Mouse (Mus musculus) MEL (cell line): ENCODE data around the gene Acss1. TPM values are rescaled to one million over a fixed set of nuclear protein-coding genes. Genes with fewer than 3 reads are reported as not detected.

Experiments
- DNase-seq: peaks from one replicate; pipeline ENCODE4 v3.0.0; 2011; ENCODE audit warnings: low read depth, low spot score
- H3K27ac ChIP-seq: 2 replicates; pipeline ENCODE4 v1.5.1; 2012; ENCODE audit warnings: low read depth, mild to moderate bottlenecking, control low read depth, low read length, moderate library complexity; ENCODE audit not compliant: control insufficient read depth
- H3K27me3 ChIP-seq, 2 experiments: fragments of 150-350 bp in 1 of 2; sonication (generic) in 1 of 2; 2 replicates each; pipeline ENCODE4 v1.6.1; 2012; ENCODE audit warnings: low read length in 2 of 2, mild to moderate bottlenecking in 2 of 2, improper control_type of control experiment in 1 of 2, moderate library complexity in 1 of 2; ENCODE audit not compliant: insufficient read depth in 2 of 2, control insufficient read depth in 1 of 2
- H3K36me3 ChIP-seq, 2 experiments: 2 replicates each; pipeline ENCODE4 v1.6.1; 2012 to 2014; ENCODE audit warnings: low read length in 2 of 2, improper control_type of control experiment in 1 of 2, inconsistent platforms in 1 of 2, mild to moderate bottlenecking in 1 of 2; ENCODE audit not compliant: insufficient read depth in 2 of 2, control insufficient read depth in 1 of 2
- H3K4me1 ChIP-seq, 2 experiments: fragments of 150-350 bp in 1 of 2; sonication (generic) in 1 of 2; 2 replicates each; pipeline ENCODE4 v1.6.1; 2012; ENCODE audit warnings: low read length in 2 of 2, improper control_type of control experiment in 1 of 2, mild to moderate bottlenecking in 1 of 2; ENCODE audit not compliant: insufficient read depth in 2 of 2, control insufficient read depth in 1 of 2
- H3K4me3 ChIP-seq, 2 experiments: fragments of 150-350 bp in 1 of 2; sonication (generic) in 1 of 2; 2 replicates each; pipeline ENCODE4 v1.5.1; 2012; ENCODE audit warnings: low read depth in 2 of 2, low read length in 2 of 2, mild to moderate bottlenecking in 2 of 2, moderate library complexity in 2 of 2, control low read depth in 1 of 2, improper control_type of control experiment in 1 of 2; ENCODE audit not compliant: control insufficient read depth in 1 of 2, insufficient read depth in 1 of 2
- H3K79me2 ChIP-seq: 2 replicates; pipeline ENCODE4 v1.6.1; 2012; ENCODE audit warnings: mild to moderate bottlenecking, low read length, moderate library complexity; ENCODE audit not compliant: control insufficient read depth, poor library complexity, insufficient read depth
- H3K9ac ChIP-seq: 2 replicates; pipeline ENCODE4 v1.6.1; 2012; ENCODE audit warnings: low read depth, mild to moderate bottlenecking, control low read depth, low read length, moderate library complexity; ENCODE audit not compliant: control insufficient read depth, poor library complexity, severe bottlenecking
- H3K9me3 ChIP-seq: fragments of 150-350 bp; sonication (generic); replicated peaks from 2 replicates; pipeline ENCODE4 v1.6.1; 2012; ENCODE audit warnings: mild to moderate bottlenecking, low read length, improper control_type of control experiment, moderate library complexity; ENCODE audit not compliant: insufficient read depth
- CHD1 ChIP-seq: IDR thresholded peaks from 2 replicates; pipeline ENCODE4 v1.6.1; 2012; ENCODE audit warnings: low read depth, mild to moderate bottlenecking, inconsistent platforms, low read length, improper control_type of control experiment
- CHD2 ChIP-seq: IDR thresholded peaks from 2 replicates; pipeline ENCODE4 v1.6.1; 2011; ENCODE audit warnings: low read length, improper control_type of control experiment
- CTCF ChIP-seq, 3 experiments: IDR thresholded peaks in 2 of 3; conservative IDR thresholded peaks in 1 of 3; 2 replicates each; pipeline ENCODE4 v1.5.1; 2011 to 2012; ENCODE audit warnings: low read length in 3 of 3, low read depth in 2 of 3, mild to moderate bottlenecking in 2 of 3, improper control_type of control experiment in 1 of 3, inconsistent platforms in 1 of 3, mixed read lengths in 1 of 3, moderate library complexity in 1 of 3; ENCODE audit not compliant: control insufficient read depth in 1 of 3, insufficient read depth in 1 of 3, poor library complexity in 1 of 3, severe bottlenecking in 1 of 3
- E2F4 ChIP-seq: IDR thresholded peaks from 2 replicates; pipeline ENCODE4 v1.6.1; 2011; ENCODE audit warnings: low read depth, low read length, improper control_type of control experiment, borderline replicate concordance
- ELF1 ChIP-seq: IDR thresholded peaks from 2 replicates; pipeline ENCODE4 v1.6.1; 2014; ENCODE audit warnings: low read depth, mild to moderate bottlenecking, inconsistent platforms, low read length, improper control_type of control experiment, moderate library complexity
- EP300 ChIP-seq, 2 experiments: IDR thresholded peaks; 2 replicates each; pipeline ENCODE4 v1.6.1; 2011; ENCODE audit warnings: improper control_type of control experiment in 2 of 2, low read length in 2 of 2, low read depth in 1 of 2, mild to moderate bottlenecking in 1 of 2
- ETS1 ChIP-seq: IDR thresholded peaks from 2 replicates; pipeline ENCODE4 v1.6.1; 2012; ENCODE audit warnings: low read depth, mild to moderate bottlenecking, inconsistent platforms, low read length, improper control_type of control experiment, moderate library complexity
- GABPA ChIP-seq: IDR thresholded peaks from 2 replicates; pipeline ENCODE4 v1.6.1; 2012; ENCODE audit warnings: low read depth, mild to moderate bottlenecking, inconsistent platforms, low read length, improper control_type of control experiment, moderate library complexity
- GATA1 ChIP-seq: IDR thresholded peaks from 2 replicates; pipeline ENCODE4 v1.6.1; 2011; ENCODE audit warnings: low read depth, low read length, improper control_type of control experiment
- HCFC1 ChIP-seq: IDR thresholded peaks from 2 replicates; pipeline ENCODE4 v1.6.1; 2012; ENCODE audit warnings: low read depth, mild to moderate bottlenecking, inconsistent platforms, low read length, improper control_type of control experiment, moderate library complexity
- JUND ChIP-seq: IDR thresholded peaks from 2 replicates; pipeline ENCODE4 v1.6.1; 2011; ENCODE audit warnings: low read depth, mild to moderate bottlenecking, improper control_type of control experiment, low read length
- KAT2A ChIP-seq: conservative IDR thresholded peaks from 2 replicates; pipeline ENCODE4 v1.6.1; 2012; ENCODE audit warnings: low read depth, low read length, improper control_type of control experiment, inconsistent platforms
- MAFK ChIP-seq: IDR thresholded peaks from 2 replicates; pipeline ENCODE4 v1.6.1; 2011; ENCODE audit warnings: low read depth, mild to moderate bottlenecking, low read length, improper control_type of control experiment, borderline replicate concordance
- MAX ChIP-seq: IDR thresholded peaks from 2 replicates; pipeline ENCODE4 v1.6.1; 2011; ENCODE audit warnings: low read length, improper control_type of control experiment
- MAZ ChIP-seq: IDR thresholded peaks from 2 replicates; pipeline ENCODE4 v1.6.1; 2012; ENCODE audit warnings: low read depth, mild to moderate bottlenecking, inconsistent platforms, low read length, improper control_type of control experiment
- MXI1 ChIP-seq: IDR thresholded peaks from 2 replicates; pipeline ENCODE4 v1.6.1; 2011; ENCODE audit warnings: mild to moderate bottlenecking, low read depth, low read length, improper control_type of control experiment
- MYC ChIP-seq: IDR thresholded peaks from 2 replicates; pipeline ENCODE4 v1.6.1; 2011; ENCODE audit warnings: low read depth, mild to moderate bottlenecking, low read length, improper control_type of control experiment, moderate library complexity
- NELFE ChIP-seq: IDR thresholded peaks from 2 replicates; pipeline ENCODE4 v1.6.1; 2011; ENCODE audit warnings: low read depth, low read length, improper control_type of control experiment
- NRF1 ChIP-seq: IDR thresholded peaks from 2 replicates; pipeline ENCODE4 v1.6.1; 2014; ENCODE audit warnings: low read depth, mild to moderate bottlenecking, inconsistent platforms, low read length, improper control_type of control experiment, moderate library complexity; ENCODE audit not compliant: poor library complexity, insufficient read depth, severe bottlenecking
- POLR2A ChIP-seq, 2 experiments: IDR thresholded peaks; 2 replicates each; pipeline ENCODE4 v1.6.1; 2011 to 2012; ENCODE audit warnings: low read length in 2 of 2, mild to moderate bottlenecking in 2 of 2, control low read depth in 1 of 2, improper control_type of control experiment in 1 of 2, low read depth in 1 of 2, moderate library complexity in 1 of 2; ENCODE audit not compliant: control insufficient read depth in 1 of 2, insufficient read depth in 1 of 2, poor library complexity in 1 of 2
- POLR2AphosphoS2 ChIP-seq: IDR thresholded peaks from 2 replicates; pipeline ENCODE4 v1.6.1; 2011; ENCODE audit warnings: low read length, improper control_type of control experiment
- POLR2AphosphoS5 ChIP-seq: IDR thresholded peaks from 2 replicates; pipeline ENCODE4 v1.6.1; 2012; ENCODE audit warnings: low read depth, borderline replicate concordance, mild to moderate bottlenecking, inconsistent platforms, low read length, moderate library complexity, mixed read lengths
- RAD21 ChIP-seq: IDR thresholded peaks from 2 replicates; pipeline ENCODE4 v1.6.1; 2011; ENCODE audit warnings: mild to moderate bottlenecking, low read depth, low read length, improper control_type of control experiment
- SIN3A ChIP-seq: IDR thresholded peaks from 2 replicates; pipeline ENCODE4 v1.6.1; 2012; ENCODE audit warnings: low read length, improper control_type of control experiment, inconsistent platforms
- UBTF ChIP-seq: IDR thresholded peaks from 2 replicates; pipeline ENCODE4 v1.6.1; 2012; ENCODE audit warnings: low read depth, mild to moderate bottlenecking, inconsistent platforms, low read length, improper control_type of control experiment, moderate library complexity, borderline replicate concordance; ENCODE audit not compliant: insufficient read depth
- USF1 ChIP-seq: IDR thresholded peaks from 2 replicates; pipeline ENCODE4 v1.6.1; 2014; ENCODE audit warnings: low read depth, mild to moderate bottlenecking, inconsistent platforms, low read length, improper control_type of control experiment, moderate library complexity
- ZC3H11A ChIP-seq: IDR thresholded peaks from 2 replicates; pipeline ENCODE4 v1.6.1; 2012; ENCODE audit warnings: low read depth, mild to moderate bottlenecking, inconsistent platforms, low read length, improper control_type of control experiment
- ZNF384 ChIP-seq: IDR thresholded peaks from 2 replicates; pipeline ENCODE4 v1.6.1; 2012; ENCODE audit warnings: low read depth, mild to moderate bottlenecking, inconsistent platforms, low read length, improper control_type of control experiment
- polyA plus RNA-seq, 2 experiments: library from polyadenylated mRNA; stranded (reverse) in 1 of 2; unstranded in 1 of 2; fragments of >175 nt in 1 of 2; fragments of >200 nt in 1 of 2; gene quantifications; 2 replicates each; pipeline versions ENCODE4 v1.2.1 to v1.2.4; 2012; ENCODE audit warnings: low replicate concordance in 2 of 2, low read depth in 1 of 2; ENCODE audit not compliant: insufficient read length in 2 of 2, insufficient read depth in 1 of 2, missing spikeins in 1 of 2
- total RNA-seq: library from RNA; depleted of rRNA; stranded (reverse); fragments of 300-350 nt; gene quantifications from 2 replicates; pipeline ENCODE4 v1.2.3, GENCODE M21; 2012

The Acss1 gene
- total and polyA plus RNA-seq, 3 experiments: 10.2 to 22.6 TPM; not detected in 1

DNA sequence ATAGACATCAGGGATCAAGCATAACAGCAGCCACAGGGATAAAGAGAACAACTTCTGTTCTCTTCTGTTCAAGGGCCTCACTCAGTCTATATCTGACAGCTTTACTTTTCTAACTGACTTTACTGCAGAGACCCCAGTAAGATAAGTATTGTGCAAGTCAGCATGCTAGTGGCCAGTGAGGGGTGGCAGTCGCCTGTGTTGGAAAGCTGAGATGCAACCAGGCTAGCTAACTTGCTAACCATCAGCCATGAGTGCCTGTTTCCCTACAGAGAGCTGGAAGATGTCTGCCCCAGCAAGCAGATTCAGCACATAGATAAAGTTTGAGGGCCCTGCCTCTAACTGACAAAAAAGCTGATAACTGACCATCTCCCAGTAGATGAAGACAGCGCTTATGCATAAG is 97.5 kb downstream of the Acss1 start:
- Histone ChIP-seq H3K9ac (peak overlapping the region; percentile 73), H3K9me3 (no peaks in the 10 kb centered on the region)
- no peak for TF ChIP-seq JUND
- TF ChIP-seq HCFC1: no peak
- TF ChIP-seq MAX: no peak
- no peak for TF ChIP-seq ZNF384
- no peak for TF ChIP-seq MAZ
- TF ChIP-seq UBTF: no peak
- TF ChIP-seq ZC3H11A: no peak
- TF ChIP-seq NRF1: no peak
- TF ChIP-seq KAT2A: no peak
- TF ChIP-seq GATA1: peak; percentile 84
- TF ChIP-seq POLR2A (IDR thresholded peaks at IDR 0.05; ENCODE audit: control insufficient read depth in 1 of 2, insufficient read depth in 1 of 2, low read depth in 1 of 2, low read length in 2 of 2, poor library complexity in 1 of 2): 0 out of 4 replicates have a peak, but pooled peaks of 1 of the 2 experiments have one; percentile 4
- 0 out of 2 replicates have a peak, but pooled peaks have one; percentile 14 for TF ChIP-seq MXI1
- TF ChIP-seq EP300 (IDR thresholded peaks at IDR 0.05; ENCODE audit: low read depth in 1 of 2, low read length in 2 of 2): peak; percentile 11 to 24; a peak in 1 of 4 replicates
- no peak for TF ChIP-seq MAFK
- TF ChIP-seq USF1: no peak
- TF ChIP-seq SIN3A: peak; percentile 12; the same call in 1 of the 2 replicates
- 0 out of 2 replicates have a peak, but pooled peaks have one; percentile 21 for TF ChIP-seq NELFE
- TF ChIP-seq, all 39 proteins: peak for 6
- Histone ChIP-seq H3K79me2 (no peaks in the 10 kb centered on the region), H3K4me3 (peak overlapping the region; percentile 57 to 58; a peak in 3 of 4 replicates), H3K27ac (peak overlapping the region; percentile 81), H3K36me3 (peaks cover 0 to 23% of the 10 kb centered on the region in 2 experiments; a peak in 2 of 4 replicates), H3K4me1 (peaks cover 15 to 38% of the 10 kb centered on the region in 2 experiments), H3K27me3 (no peaks in the 10 kb centered on the region)
- peak; percentile 52 for DNase-seq

DNA sequence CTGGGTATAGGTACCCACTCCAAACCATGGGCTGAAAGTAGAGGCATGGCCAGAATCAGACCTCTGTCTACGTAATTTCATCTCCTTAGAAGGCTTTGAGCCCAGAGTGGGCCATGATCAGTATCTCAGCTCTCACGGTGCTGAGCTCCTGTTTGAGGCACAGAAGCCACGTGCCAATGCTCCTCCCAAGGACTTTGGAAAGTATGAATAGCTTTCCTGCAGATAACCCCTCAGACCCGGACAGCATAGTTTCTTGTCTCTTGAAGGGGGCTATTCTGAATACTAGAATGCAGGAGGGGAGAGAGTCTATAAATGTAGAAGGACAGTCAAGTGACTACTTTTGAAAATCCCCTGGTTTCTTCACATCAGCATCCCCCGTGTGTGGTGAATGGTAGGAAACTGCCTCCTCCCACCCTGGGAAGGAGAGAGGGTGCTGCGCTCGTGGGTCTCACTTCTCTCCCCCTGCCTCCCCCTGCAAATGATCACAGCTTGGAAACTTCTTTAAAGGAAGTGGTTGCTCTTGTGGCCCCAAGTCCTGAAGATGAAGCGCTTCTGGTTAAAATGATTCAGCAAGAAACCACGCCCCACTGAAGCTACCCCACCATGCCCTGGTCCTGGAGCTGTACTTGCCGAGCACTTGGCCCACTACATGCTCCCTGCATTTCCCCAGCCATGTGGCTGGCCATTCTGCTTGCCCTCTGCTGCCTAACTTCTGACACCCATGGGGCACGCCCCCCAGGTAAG is 98.3 kb downstream of the Acss1 start, which contains the start of gene Cst7:
Gene Cst7 (plus strand): TSS at position 569 of the 744 bp plus-strand sequence.
- peaks cover 15 to 38% of the 10 kb centered on the region in 2 experiments for H3K4me1 ChIP-seq
- peak within 1 kb of the TSS; percentile 57 to 58 for H3K4me3 ChIP-seq
- H3K36me3 ChIP-seq: peaks cover 0 to 23% of the 10 kb centered on the region in 2 experiments; a peak in 2 of 4 replicates
- no peaks in the 10 kb centered on the region for H3K27me3 ChIP-seq
- H3K9ac ChIP-seq: peak within 1 kb of the TSS; percentile 73
- DNase-seq: peak; percentile 83
- H3K79me2 ChIP-seq: no peaks in the 10 kb centered on the region
- peak within 1 kb of the TSS; percentile 81 for H3K27ac ChIP-seq
- no peaks in the 10 kb centered on the region for H3K9me3 ChIP-seq
- TF ChIP-seq CTCF (IDR thresholded peaks at IDR 0.05 in 2 of 3, conservative IDR thresholded peaks at IDR 0.05 in 1 of 3; ENCODE audit: control insufficient read depth in 1 of 3, insufficient read depth in 1 of 3, low read depth in 2 of 3, low read length in 3 of 3, poor library complexity in 1 of 3, severe bottlenecking in 1 of 3) (no peak), GABPA (no peak), RAD21 (no peak), MYC (peak; percentile 71; the same call in 1 of the 2 replicates), ZNF384 (no peak), POLR2A (IDR thresholded peaks at IDR 0.05; ENCODE audit: control insufficient read depth in 1 of 2, insufficient read depth in 1 of 2, low read depth in 1 of 2, low read length in 2 of 2, poor library complexity in 1 of 2) (peak in 1 of 2 experiments; percentile 23; a peak in 1 of 4 replicates), ETS1 (no peak; the same call in 1 of the 2 replicates), CHD2 (no peak), POLR2AphosphoS5 (no peak), MXI1 (peak; percentile 15; the same call in 1 of the 2 replicates), KAT2A (no peak), UBTF (no peak), MAFK (no peak), POLR2AphosphoS2 (no peak), E2F4 (no peak), NRF1 (no peak), CHD1 (no peak; the same call in 1 of the 2 replicates), SIN3A (peak; percentile 19; the same call in 1 of the 2 replicates), EP300 (IDR thresholded peaks at IDR 0.05; ENCODE audit: low read depth in 1 of 2, low read length in 2 of 2) (0 out of 4 replicates have a peak, but pooled peaks of 1 of the 2 experiments have one; percentile 25), ELF1 (no peak)
